Mouse (Mus musculus) frontal cortex, postnatal 14 days (tissue): ENCODE measurements around the gene Tectb.
A peak's percentile ranks its signal among the peaks of the same experiment; 100 is the strongest.

Experiments
- DNase-seq, 2 experiments: peaks; one replicate each; pipeline ENCODE4 v3.0.0; 2022; ENCODE audit warnings: low spot score in 2 of 2

Tectb gene

DNA sequence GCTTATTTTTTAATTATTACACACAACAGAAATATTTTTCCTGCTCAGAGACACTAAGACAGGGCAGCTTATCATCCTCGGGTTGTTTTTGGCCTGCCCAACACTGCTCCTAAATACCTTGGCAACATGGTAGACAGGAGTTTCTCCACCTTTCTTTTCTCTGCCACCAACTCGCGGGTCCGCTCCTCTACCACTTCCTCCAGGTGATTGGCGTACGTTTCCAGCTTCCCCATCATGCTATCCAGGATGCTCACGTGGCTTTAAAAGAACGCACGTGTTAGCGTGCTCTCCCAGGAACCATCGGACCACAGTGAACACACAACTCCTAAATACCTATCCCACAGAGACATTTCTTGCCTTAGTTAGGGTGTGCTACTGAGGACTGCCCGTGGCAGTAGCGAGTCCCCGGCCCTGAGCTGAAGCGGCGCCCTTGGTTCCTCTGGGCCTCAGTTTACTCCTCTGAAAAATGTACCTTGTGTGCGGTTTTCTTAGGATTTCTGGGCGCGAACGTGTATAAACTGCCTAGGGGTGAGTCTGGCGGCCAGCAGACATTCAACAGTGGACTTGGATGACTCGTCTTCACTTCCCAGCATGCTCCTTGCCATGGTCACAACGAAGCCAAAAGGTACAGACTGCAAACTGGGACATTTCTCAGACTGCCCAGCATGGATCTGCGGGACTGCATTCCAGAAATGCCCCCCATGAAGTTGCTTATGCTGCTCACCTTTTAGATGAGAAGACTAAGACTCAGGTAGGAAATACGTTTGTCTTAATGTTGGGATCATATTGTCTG, 27.4 kb downstream of the Tectb start:
- DNase-seq = no peak

DNA sequence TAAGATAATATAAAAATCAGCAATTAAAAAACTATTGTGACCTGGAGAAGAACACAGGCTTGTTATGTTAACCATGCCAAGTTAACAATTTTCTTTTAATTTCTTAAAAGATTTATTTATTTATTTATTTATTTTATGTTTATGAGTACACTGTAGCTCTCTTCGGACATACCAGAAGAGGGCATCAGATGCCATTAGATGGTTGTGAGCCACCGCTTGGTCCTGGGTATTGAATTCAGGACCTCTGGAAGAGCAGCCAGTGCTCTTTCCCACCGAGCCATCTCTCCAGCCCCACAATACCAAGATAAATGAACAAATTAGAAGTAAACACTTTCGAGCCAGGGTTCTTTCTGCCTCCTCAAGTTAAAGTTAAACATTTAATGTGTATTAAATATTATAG, 28.1 kb downstream of the Tectb start:
- DNase-seq = no peak

DNA sequence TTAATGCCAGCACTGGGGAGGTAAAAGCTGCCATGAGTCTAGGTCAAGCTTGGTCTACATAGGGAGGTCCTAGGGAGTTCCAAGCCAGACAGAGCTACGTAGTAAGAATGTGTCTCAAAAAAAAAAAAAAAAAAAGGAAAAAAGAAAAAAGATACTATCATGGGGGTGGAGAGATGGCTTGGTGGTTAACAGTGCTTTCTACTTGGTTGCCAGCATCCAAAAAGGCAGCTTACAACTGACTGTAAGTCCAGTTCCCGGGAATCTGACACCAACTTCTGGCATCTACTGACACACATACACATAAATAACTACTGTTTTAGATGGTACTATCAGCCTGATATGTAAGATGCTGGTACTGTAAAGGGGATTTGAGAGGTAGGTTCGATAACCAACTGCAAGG, 28.6 kb downstream of the Tectb start:
- DNase-seq = no peak

DNA sequence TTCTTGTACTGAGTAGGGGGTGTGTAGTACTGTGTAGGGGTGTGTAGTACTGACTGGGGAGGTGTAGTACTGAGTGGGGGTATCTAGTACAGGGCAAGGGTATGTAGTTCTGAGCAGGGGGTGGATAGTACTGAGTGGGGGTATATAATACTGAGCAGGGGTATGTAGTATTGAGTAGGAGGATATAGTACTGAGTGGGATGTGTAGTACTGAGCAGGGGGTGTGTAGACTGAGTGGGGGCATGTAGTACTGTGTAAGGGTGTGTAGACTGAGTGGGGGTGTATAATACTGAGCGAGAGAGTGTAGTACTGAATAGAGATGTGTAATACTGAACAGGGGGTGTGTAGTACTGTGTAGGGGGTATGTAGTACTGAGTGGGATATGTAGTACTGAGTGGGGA, 31.2 kb downstream of the Tectb start:
- DNase-seq = no peak

DNA sequence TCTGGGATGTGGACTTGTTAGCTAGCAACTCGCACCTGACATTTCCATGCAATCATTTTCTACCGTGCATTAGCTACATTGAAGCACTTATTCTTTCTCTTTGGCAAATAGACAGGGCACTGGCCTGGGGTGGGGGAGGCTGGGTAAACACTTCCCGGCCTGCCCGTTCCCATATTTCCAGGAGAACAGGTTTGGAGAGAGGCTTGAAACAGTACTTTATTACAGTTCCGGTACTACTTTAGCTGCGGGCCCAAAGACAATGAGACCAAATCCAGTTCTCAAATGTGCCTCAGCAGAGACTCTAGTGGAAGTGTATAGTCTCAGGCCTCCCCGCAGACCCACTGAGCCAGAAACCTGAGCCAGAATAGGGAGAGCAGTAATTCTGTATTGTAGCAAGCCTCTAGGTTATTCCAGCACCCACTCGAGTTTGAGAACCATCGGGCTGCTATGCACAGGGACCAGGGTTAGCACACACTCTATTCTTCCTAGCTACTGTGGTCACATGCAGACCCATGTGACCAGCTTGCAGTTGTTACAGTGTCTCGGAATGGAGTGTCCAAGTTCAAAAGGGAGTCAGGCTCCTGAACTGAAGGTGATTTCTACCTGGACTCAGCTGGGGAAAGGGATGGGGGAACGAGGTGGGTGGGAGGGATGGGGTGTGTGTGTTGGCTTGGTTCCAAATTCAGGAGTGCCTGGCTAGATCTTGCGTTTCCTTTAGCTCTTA, 33.2 kb downstream of the Tectb start:
- no peak for DNase-seq

DNA sequence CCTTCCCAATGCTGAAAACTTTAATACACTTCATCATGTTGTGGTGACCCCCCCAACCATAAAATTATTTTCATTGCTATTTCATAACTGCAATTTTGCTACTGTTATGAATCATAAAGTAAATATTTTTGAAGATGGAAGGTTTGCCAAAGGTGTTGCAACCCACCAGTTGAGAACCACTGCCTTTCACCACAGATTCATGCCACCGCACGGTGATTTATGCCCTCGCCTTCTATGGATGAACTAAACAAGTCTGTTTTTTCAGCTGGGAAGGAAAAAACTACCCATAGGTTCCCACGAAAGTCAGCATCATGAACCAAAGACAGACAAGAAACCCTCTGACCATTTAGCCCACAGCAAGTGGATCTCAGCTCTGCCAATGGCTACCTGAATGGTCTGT, 36.3 kb downstream of the Tectb start:
- DNase-seq = no peak

DNA sequence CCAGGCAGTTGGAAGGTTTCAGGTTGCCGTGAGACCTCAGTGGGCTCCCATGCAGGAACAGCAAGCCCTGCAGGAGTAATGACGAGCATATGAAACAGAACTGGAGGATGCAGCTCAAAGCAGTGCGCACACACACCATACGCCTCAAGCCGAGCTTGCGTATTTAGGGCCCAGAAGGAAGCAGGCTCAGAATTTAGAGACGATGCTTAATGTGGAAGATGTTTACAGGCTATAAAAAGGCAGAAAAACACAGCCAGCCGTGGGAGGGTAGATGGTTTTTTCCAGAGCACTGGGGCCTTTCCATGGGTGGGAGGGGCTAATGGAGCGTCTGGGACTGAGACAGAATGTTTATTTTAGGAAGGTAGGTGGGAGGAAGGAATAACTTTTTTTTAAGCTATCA, 36.8 kb downstream of the Tectb start:
- peak; percentile 60 to 68 for DNase-seq

DNA sequence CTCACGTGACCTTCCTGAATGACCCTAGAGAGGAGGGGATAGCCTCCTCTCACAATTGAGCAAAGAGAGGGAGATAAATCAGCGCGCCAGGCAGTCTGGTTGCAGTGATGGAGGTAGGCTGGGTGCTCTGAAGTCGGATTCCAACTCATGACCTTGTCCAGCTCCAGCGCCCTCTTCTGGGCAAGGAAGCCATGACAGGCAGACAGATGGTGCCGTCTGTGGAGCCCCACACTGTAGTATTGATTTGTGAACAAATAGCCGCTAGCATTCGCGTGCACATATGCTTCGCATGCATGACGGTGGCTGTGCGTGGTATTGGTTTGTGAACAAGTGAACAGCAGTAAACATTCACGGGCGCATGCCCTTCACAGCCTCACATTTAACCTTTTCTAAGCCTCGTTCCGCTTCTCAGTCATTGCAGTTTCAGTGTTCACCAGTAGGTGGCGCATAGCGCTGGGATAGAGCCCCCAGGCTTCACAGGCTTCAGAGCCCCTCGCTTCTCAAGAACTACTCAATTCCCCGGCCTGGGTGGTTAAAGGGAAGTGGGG, 37.7 kb downstream of the Tectb start:
- DNase-seq = peak; percentile 81 to 86

DNA sequence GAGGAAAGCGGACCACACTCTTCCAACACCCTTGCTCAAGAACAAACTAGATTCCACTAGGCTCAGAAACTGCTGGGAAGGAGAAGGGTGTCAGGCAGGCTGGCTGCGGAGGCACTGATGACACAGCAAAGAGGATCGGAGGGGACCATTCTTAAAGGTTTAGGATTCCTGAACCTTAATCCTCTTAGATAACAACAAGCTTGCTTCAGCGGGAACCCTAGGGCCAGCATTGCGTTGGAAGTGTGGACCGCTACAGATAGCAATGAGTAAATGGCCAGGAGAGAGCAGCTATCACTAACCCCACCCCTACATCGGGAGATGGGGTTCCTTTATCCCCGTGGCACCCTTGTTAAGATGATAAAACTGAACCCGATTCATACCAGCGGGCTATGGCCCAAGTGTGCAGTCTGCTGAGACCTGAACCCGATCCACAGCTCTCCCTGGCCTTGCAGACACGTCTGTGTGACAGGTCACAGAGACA, 38.2 kb downstream of the Tectb start:
- no peak for DNase-seq

DNA sequence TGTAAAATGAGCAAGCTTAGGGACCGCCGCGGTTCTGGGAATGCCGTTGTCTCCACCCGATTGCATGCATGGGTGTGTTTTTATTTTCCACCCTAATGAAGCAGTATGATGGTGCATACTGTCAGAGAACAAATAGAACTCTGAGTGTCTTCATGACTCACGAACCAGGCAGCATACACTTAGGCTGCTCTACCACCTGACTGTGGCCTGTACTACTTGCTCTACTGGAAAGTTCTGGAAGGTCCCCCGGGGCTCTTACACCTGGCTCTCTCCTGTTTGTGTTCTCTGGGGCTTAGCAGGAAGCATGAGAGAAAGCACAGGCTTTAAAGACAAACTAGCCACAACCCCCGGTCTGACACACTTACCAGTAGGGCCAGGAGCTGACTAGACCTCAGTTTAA, 38.8 kb downstream of the Tectb start:
- no peak for DNase-seq

DNA sequence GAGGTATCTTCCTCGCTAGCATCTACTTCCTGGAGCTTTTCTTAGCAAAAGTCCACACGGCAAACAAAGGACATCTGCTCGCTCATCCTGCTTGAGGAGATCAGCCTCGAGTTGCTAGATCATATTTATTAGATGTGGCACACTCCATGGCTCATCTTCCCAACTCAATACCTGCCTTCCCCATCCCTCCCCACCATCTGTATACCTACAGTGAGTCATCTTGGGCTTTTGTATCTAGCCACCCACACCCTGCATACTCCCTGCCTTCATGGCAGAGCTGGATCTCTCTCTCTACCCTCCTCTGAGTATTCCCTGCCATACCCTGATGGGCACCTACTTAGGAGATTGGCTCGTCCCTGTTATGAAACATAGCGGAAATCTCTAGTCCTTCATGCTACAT, 40.7 kb downstream of the Tectb start:
- no peak for DNase-seq

DNA sequence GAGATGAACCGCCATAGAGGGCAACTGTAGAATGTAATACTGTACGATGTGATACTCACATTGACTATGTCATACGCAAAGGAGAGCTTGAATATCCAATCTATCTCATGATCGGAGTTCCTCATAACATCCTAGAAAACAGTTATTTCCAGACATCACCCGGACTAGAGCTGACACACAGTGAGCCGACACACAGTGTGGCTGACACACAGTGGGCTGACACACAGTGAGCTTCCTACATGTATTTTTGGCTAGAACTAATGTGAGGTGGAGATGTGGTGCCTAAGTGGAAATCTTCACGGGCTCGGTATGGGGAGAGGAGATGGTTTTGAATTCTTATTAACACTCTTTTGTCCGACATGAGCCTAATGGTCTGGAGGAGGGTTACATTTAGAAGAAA, 41.7 kb downstream of the Tectb start:
- DNase-seq = no peak

DNA sequence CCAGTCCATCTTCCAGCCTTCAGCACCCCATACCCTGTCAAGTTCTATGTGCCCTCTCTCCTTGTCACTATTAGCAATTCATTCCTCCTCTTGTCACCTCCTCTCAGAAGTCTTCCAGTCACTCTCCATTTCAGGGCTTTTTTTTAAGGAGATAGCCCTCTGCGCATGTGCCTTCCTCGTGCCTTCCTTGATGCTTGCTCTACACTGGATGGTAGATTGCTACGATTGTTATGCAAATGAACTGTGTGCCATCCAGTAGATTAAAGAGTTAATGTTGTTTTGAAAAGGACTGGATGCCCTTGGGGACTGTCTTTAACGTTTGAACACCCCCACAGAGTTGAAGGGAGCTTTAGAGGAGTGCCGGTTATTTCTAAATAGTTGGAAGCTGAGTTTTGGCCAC, 46.1 kb downstream of the Tectb start:
- DNase-seq = no peak

DNA sequence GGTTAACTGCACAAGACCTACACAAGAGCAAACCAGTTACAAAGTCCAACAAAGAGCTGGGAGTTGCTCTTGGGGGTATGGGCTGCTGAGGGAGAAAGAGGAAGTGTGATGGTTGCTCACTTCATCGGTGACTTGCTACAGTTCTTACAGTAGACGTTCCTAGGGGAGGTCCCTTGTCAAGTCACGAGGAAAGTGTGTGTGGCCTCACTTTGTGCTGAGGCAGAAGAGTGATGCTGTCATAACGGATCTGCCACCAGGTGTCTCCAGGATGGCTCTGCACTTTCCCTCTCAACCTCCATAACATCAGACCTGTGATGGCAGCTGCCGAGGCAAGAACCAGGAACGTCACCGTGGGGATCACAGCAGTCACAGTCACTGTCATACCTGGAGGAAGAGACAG, 46.6 kb downstream of the Tectb start:
- DNase-seq = no peak

DNA sequence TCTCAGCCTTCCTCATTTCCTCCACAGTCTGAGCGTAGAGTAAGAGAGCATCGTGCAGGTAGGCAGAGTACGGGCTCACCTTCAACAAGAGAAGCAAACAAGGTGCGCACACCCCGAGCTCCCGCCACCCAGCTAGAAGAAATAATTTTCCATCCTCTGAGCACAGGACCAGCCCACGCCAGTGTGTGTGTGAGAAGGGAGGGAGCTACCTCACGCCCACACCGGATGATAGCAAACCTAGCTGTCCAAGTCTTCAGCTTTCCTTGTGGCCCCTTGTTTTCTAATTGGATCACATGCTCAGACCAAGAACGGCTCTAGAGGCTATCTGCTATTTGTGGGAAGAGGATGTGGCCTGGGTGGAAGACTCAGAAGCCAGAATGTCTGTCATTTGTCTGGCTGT, 50.5 kb downstream of the Tectb start:
- no peak for DNase-seq

DNA sequence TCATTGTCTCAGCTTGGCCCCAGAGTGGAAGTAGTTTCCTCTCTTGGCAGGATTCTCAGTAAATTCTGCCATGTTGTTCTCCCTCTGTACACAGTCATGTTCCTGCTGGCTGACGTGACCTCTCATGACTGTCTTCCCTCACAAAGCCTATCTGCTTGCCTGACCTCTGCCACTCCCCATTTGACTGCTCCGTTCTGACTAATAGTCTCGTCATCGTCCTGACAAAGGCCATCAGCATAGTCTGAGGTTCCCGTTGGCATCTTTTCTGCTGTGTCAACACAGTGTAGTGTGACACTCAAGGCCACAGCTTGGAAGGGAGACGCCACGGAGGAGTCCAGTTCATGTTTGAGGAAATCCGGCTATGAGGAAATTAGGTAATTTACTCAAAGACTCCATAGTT, 51.6 kb downstream of the Tectb start:
- DNase-seq = no peak

DNA sequence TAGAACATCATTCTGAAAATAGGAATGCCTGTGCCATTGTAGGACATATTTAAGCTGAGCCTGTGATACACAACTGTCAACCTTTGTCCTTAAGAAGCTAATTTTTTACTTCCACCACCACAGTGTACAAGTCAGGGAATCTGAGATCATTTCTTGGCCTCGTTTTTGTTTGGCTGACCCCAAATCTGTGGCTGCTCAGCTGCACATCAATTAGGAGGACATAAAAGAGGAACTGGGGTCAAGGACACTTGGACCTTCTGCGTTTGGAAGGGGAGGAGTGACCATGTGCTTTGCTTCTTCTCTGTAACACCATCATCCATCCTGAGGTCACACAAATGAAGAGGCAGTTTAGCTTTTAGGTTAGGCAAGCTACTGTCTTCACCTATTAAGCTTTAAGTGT, 55.5 kb downstream of the Tectb start:
- no peak for DNase-seq

DNA sequence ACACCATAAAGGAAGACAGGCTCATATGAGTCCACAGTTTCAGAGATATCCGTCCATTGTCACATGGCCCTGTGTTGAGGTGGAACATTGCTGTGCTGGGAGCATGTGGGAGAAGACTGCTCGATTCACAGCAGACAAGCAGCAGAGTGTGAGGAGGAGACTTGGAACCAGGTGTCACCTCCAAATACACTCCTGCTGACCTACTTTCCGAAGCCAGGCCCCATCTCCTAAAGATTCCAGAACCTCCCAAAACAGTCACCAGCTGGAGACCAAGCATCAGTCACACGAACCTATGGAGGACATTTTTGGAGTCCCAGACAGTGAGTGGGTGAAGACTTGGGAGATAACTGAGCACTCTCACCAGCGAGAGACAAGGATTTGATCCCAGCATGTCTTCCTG, 56.0 kb downstream of the Tectb start:
- no peak for DNase-seq

DNA sequence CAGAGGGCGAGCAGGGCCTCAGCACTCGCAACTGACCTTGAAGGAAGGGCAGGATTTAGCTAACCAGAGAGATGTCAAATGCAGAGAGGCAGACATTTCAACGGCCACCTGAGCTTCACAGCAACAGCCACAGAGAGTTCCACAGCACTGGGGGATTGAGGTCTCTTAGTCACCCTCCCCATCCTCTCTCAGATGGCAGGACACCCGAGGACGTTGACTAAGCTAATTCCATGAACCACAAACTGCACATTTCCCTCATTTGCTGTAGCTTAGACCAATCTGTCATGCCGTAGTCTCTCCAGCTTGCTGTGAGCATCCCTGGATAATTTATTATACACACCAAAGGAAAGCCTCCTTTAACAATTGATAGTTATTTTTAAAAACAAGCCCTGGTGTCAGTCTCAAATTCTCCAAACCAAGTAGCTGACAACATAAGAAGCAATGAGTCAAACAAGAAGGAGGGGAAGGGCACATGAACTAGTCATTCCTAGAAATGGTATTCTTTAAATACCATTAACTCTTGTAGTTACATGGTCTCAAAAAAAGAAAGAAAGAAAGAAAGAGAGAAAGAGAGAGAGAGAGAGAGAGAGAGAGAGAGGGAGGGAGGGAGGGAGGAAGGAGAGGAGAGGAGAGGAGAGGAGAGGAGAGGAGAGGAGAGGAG, 59.4 kb downstream of the Tectb start:
- no peak for DNase-seq

DNA sequence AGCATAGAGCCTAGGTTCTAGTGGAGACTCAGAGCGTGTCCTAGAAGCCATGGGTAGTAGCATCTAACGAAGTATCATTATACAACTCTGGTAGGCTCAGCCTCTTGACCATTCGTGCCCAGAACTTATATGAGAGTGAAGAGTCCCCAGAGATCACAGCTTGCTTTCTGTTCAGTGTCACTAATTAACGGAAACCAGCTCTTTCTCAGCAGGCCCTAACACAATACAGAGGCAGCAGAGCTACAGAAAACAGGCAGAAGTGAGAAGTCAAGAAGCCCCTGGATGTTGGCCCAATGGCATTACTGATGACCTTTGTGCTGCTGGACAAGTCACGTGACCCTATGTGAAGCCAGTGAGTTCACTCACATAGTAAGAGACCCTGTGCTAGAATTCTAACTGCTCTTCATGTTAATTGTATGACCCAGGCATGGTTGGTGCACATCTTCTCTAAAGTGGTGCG, 60.7 kb downstream of the Tectb start, which contains the start of gene Gucy2g:
Gene Gucy2g (minus strand): TSS at position 51 of the 460 bp plus-strand sequence.
- DNase-seq = no peak

DNA sequence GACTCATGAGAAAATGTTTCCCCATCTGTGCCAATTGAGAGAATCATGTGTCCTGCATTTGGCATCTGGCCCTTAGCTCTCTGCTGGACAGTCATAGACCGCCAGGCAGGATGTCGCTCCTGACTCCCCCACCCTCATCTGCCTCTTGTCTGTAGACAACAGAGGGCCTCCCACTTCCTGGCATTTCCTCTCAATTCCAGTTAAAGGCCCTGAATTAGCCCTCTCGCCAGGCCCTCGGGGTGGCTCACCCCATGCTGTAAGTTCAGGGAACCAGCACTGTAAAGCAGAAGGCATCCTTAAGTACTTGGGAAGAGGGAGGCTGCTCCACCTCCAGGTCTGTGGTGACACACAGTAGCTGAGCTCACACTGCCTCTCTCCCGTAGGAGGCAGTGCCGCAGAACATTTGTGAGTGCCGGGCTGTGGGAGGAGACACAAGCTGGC, 64.3 kb downstream of the Tectb start:
- DNase-seq = peak in 1 of 2 experiments; percentile 27
